Mouse (Mus musculus): Measurements from ENCODE around the gene Vwde. TPM values are rescaled to one million over a fixed set of nuclear protein-coding genes. Genes with fewer than 3 reads are reported as not detected.

The Vwde gene
- polyA plus RNA-seq (2012; rRNA removed): not detected in 2 replicates

DNA sequence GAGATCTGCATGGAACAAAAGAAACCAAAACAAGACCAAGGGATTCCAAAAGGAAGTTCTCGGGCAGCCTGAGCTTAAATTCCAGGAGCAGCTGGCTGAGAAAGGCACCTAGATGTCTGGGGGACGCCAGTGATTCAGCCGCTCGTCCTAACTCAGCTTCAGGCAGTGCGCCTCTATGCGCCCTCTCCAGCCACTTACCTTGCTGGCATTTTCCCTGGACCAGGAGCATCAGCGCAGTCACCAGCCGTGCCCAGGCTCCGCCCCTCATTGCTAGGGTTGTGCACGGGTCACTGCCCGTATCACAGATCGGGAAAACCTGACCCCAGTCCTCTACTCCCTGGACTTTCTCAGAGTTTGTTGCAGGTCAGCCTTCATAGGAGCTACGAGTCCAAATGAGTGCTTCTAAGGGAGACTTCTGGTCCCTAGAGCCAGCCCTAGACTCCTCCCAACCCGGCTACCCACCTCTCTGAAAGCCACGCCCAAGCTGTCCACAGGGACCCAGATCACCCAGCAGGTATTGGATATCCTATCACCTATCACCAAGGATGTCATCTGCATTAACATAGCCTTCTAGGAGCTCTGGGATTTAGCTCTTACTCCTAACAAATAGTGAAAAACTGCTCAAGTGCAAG is at the start of gene Vwde:
Gene Vwde (minus strand): TSS at position 370 of the 632 bp plus-strand sequence.
- Histone ChIP-seq H3K4me3 (replicated peaks; ENCODE audit: extremely low read depth, low read depth, low read length) (no peak within 1 kb of the TSS), H3K4me1 (ENCODE audit: control insufficient read depth, insufficient read depth, low read length) (no peaks in the 10 kb centered on the region)
- no peak for TF ChIP-seq CTCF (IDR thresholded peaks at IDR 0.05; ENCODE audit: insufficient read depth, low read length)
- TF ChIP-seq POLR2A (IDR thresholded peaks at IDR 0.05; ENCODE audit: borderline replicate concordance, extremely low read depth, low read depth, low read length): no peak
- no peak for DNase-seq
- 32% methylated on average over 15 of the region's 15 CpGs for WGBS

DNA sequence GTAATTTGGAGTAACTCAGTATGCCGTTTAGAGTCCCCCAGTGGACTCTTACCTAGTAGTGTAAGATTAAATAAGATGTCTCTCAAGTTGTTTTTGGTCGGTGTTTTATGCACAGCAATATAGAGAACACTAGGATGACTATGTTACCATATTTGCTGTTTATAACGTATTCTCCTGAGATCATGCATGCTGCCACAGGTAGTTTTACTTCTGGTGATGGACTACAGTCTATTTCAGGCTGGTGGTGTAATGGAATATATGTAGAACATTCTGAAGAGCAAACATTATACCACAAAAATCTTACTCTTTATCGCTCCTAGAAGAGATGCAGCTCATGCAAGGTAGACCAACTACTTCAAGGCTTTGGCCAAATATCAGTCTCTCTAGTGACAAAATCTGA is 30.6 kb upstream of the Vwde start:
- H3K4me3 ChIP-seq (replicated peaks; ENCODE audit: extremely low read depth, low read depth, low read length): no peak overlapping the region
- no peak for TF ChIP-seq CTCF (IDR thresholded peaks at IDR 0.05; ENCODE audit: insufficient read depth, low read length)
- TF ChIP-seq POLR2A (IDR thresholded peaks at IDR 0.05; ENCODE audit: borderline replicate concordance, extremely low read depth, low read depth, low read length): no peak
- H3K4me1 ChIP-seq (ENCODE audit: control insufficient read depth, insufficient read depth, low read length): no peaks in the 10 kb centered on the region
- WGBS: 81% methylated on average over 4 of the region's 4 CpGs
- no peak for DNase-seq

GRCm38 (mm10) chr6:13248317-13248969 is 23.7 kb upstream of the Vwde start:
- TF ChIP-seq POLR2A (IDR thresholded peaks at IDR 0.05; ENCODE audit: borderline replicate concordance, extremely low read depth, low read depth, low read length) (no peak), CTCF (IDR thresholded peaks at IDR 0.05; ENCODE audit: insufficient read depth, low read length) (no peak)
- WGBS: 63% methylated on average over 4 of the region's 4 CpGs
- DNase-seq: no peak
- H3K4me1 ChIP-seq (ENCODE audit: control insufficient read depth, insufficient read depth, low read length): peaks cover 3% of the 10 kb centered on the region; the same call in 1 of the 2 replicates
- H3K4me3 ChIP-seq (replicated peaks; ENCODE audit: extremely low read depth, low read depth, low read length): no peak overlapping the region

- Histone ChIP-seq H3K4me3 (replicated peaks; ENCODE audit: extremely low read depth, low read depth, low read length) (no peak overlapping the region), H3K4me1 (ENCODE audit: control insufficient read depth, insufficient read depth, low read length) (no peaks in the 10 kb centered on the region)
- no peak for TF ChIP-seq POLR2A (IDR thresholded peaks at IDR 0.05; ENCODE audit: borderline replicate concordance, extremely low read depth, low read depth, low read length)
- TF ChIP-seq CTCF (IDR thresholded peaks at IDR 0.05; ENCODE audit: insufficient read depth, low read length): no peak
- DNase-seq: no peak
- 73% methylated on average over 6 of the region's 6 CpGs for WGBS
Observed at GRCm38 (mm10) chr6:13206157-13206556, 18.6 kb downstream of the Vwde start.

GRCm38 (mm10) chr6:13197486-13197885 is 27.3 kb downstream of the Vwde start:
- H3K4me1 ChIP-seq (ENCODE audit: control insufficient read depth, insufficient read depth, low read length): no peaks in the 10 kb centered on the region
- TF ChIP-seq POLR2A (IDR thresholded peaks at IDR 0.05; ENCODE audit: borderline replicate concordance, extremely low read depth, low read depth, low read length): no peak
- no peak for TF ChIP-seq CTCF (IDR thresholded peaks at IDR 0.05; ENCODE audit: insufficient read depth, low read length)

GRCm38 (mm10) chr6:13186836-13187235 is 37.9 kb downstream of the Vwde start:
- 74% methylated on average over 11 of the region's 11 CpGs for WGBS
- TF ChIP-seq CTCF (IDR thresholded peaks at IDR 0.05; ENCODE audit: insufficient read depth, low read length) (no peak), POLR2A (IDR thresholded peaks at IDR 0.05; ENCODE audit: borderline replicate concordance, extremely low read depth, low read depth, low read length) (no peak)
- DNase-seq: no peak
- Histone ChIP-seq H3K4me1 (ENCODE audit: control insufficient read depth, insufficient read depth, low read length) (no peaks in the 10 kb centered on the region), H3K4me3 (replicated peaks; ENCODE audit: extremely low read depth, low read depth, low read length) (no peak overlapping the region)

More at GRCm38 (mm10) chr6:13197486-13197885, 27.3 kb downstream of the Vwde start:
- DNase-seq: no peak
- 81% methylated on average over 3 of the region's 3 CpGs for WGBS
- no peak overlapping the region for H3K4me3 ChIP-seq (replicated peaks; ENCODE audit: extremely low read depth, low read depth, low read length)

DNA sequence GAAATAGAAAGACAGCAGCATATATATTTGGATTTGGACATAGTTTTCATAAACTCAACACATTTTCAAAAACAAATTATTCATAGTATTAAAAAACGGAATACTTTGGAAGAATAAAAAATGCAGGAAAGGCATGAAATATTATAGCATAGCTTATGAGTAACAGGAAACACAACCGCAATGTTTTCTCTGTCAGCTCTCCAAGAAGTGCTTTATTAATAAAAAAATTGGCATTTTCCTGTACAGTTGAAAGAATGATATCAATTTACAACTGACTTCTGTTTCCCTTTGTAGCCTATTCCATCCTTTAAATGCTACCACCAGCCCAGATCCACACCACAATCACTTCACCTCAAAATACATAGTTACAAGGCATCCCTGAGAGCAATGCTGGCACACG is 44.7 kb downstream of the Vwde start:
- Histone ChIP-seq H3K4me1 (ENCODE audit: control insufficient read depth, insufficient read depth, low read length) (no peaks in the 10 kb centered on the region), H3K4me3 (replicated peaks; ENCODE audit: extremely low read depth, low read depth, low read length) (no peak overlapping the region)
- 61% methylated on average over 3 of the region's 3 CpGs for WGBS
- TF ChIP-seq POLR2A (IDR thresholded peaks at IDR 0.05; ENCODE audit: borderline replicate concordance, extremely low read depth, low read depth, low read length) (no peak), CTCF (IDR thresholded peaks at IDR 0.05; ENCODE audit: insufficient read depth, low read length) (no peak)
- no peak for DNase-seq

- no peak for TF ChIP-seq POLR2A (IDR thresholded peaks at IDR 0.05; ENCODE audit: borderline replicate concordance, extremely low read depth, low read depth, low read length)
- no peak for TF ChIP-seq CTCF (IDR thresholded peaks at IDR 0.05; ENCODE audit: insufficient read depth, low read length)
- DNase-seq: no peak
- Histone ChIP-seq H3K4me1 (ENCODE audit: control insufficient read depth, insufficient read depth, low read length) (no peaks in the 10 kb centered on the region), H3K4me3 (replicated peaks; ENCODE audit: extremely low read depth, low read depth, low read length) (no peak overlapping the region)
- WGBS: 49% methylated on average over 3 of the region's 3 CpGs
Observed at GRCm38 (mm10) chr6:13169459-13170150, 55.2 kb downstream of the Vwde start.

GRCm38 (mm10) chr6:13166240-13166937 is 58.4 kb downstream of the Vwde start:
- Histone ChIP-seq H3K4me1 (ENCODE audit: control insufficient read depth, insufficient read depth, low read length) (no peaks in the 10 kb centered on the region), H3K4me3 (replicated peaks; ENCODE audit: extremely low read depth, low read depth, low read length) (no peak overlapping the region)
- TF ChIP-seq POLR2A (IDR thresholded peaks at IDR 0.05; ENCODE audit: borderline replicate concordance, extremely low read depth, low read depth, low read length) (no peak), CTCF (IDR thresholded peaks at IDR 0.05; ENCODE audit: insufficient read depth, low read length) (no peak)
- DNase-seq: no peak
- 65% methylated on average over 9 of the region's 9 CpGs for WGBS
